Mouse (Mus musculus) gastrocnemius, adult 2 months (tissue): Measurements from ENCODE around the gene 1700067K01Rik. TPM values are rescaled to one million over a fixed set of nuclear protein-coding genes. Genes with fewer than 3 reads are reported as not detected.

Source experiments
- DNase-seq: peaks from one replicate; pipeline ENCODE4 v3.0.0; 2022
- H3K27ac ChIP-seq: fragments of 200-600 bp; 2 replicates; pipeline ENCODE4 v1.8.1; 2022; ENCODE audit warnings: mild to moderate bottlenecking
- H3K4me3 ChIP-seq: fragments of 200-600 bp; 2 replicates; pipeline ENCODE4 v1.8.1; 2022; ENCODE audit warnings: mild to moderate bottlenecking, moderate library complexity
- CTCF ChIP-seq: fragments of 200-600 bp; IDR thresholded peaks from 2 replicates; pipeline ENCODE4 v1.8.1; 2022; ENCODE audit warnings: antibody characterized with exemption, mild to moderate bottlenecking, moderate library complexity
- intact Hi-C: fragments of 180-260 bp; cut with DNase I; formaldehyde crosslinking; loops from one replicate; pipeline ENCODE4 v1.15.1; 2025
- long read RNA-seq, 2 experiments: library from polyadenylated mRNA; stranded (forward); transcript quantifications; one replicate each; pipeline ENCODE4 v2.0.0; 2021
- total RNA-seq, 2 experiments: library from RNA; stranded (reverse); gene quantifications; 2 replicates each; pipeline ENCODE4 v1.2.3; 2021

1700067K01Rik gene
- under 1 TPM in 1 of 2 experiments, not detected in 1; 0.48 TPM for total RNA-seq
- long read RNA-seq, experiment 1 = 0 reads
- long read RNA-seq, experiment 2 = 0 reads

- TF ChIP-seq CTCF = no peak
- Histone ChIP-seq H3K27ac (no peak within 1 kb of the TSS), H3K4me3 (no peak within 1 kb of the TSS)
- intact Hi-C loops = no loop called here
- no peak for DNase-seq
Observed at GRCm38 (mm10) chr8:84001281-84002000, at the start of gene 1700067K01Rik. Gene 1700067K01Rik (plus strand): TSS chr8:84001502.

DNA sequence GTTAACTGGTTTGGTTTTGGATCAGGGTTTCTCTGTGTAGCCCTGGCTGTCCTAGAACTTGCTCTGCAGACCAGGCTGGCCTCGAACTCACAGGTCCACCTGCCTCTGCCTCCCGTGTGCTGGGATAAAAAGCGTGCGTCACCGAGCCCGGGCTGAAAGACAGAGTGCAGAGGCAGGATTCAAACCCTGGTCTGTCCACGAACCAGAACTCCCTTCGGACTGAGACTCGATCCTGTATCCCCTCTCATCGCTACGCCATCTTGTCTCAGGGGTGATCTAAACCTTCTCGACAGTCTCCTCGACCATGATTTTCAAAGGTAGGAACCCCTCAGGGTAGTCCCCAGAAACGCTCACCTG, 46.6 kb upstream of the 1700067K01Rik start:
- intact Hi-C loops = loop anchor here (5.0 kb wide), 1 partner anchor 172 kb away; no protein-coding TSS in a partner anchor
- TF ChIP-seq CTCF = no peak
- Histone ChIP-seq H3K27ac (peak overlapping the region; percentile 89), H3K4me3 (peak overlapping the region; percentile 83)
- DNase-seq = no peak

DNA sequence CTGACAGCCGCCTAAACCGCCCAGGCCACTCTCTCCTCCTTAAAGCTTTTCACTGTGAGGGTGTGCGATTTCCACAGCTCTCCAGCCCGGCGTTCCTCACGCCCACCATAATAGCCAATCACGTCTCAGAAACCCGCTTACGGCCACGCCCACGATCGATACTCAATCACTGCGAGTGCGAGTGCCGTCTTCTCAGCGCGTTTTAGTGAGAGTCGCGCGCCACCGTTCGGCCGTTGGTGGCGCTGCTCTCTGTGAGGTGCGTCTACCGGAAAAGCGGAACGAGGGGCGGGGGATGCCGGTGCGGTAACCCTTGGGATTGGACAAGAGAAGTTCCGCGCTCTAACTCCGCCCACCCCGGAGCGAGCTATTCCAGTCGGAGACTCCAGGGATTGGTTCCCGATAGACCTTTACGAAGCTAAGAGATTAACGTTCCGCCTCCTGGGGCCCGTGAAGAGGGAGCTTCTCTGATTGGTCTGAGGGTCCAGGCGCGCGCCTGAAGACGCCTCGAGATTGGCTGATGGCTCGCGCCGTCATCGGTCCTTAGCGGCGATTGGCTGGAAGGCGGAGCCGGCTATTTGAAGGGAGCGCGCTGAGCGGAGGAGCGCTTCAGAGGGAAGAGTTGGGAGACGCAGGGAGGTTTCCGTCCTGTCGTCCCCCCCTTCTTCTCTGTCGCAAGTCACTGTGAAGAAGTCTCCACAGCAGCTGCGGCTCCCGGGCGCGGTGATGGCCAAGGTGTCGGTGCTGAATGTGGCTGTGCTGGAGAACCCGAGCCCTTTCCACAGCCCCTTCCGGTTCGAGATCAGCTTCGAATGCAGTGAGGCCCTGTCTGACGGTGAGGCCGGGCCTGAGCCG, 46.0 kb upstream of the 1700067K01Rik start, which contains the start of the genes Gm10644 and Asf1b:
Gene Gm10644, minus strand, starts transcription at position 100 of the 852 bp plus-strand sequence.
Gene Asf1b, plus strand, starts transcription at position 402 of the 852 bp plus-strand sequence.
- intact Hi-C loops = loop anchor here (5.0 kb wide), 1 partner anchor 173 kb away; no protein-coding TSS in a partner anchor
- H3K27ac ChIP-seq = peak within 1 kb of the TSS; percentile 89
- peak; percentile 75 for TF ChIP-seq CTCF
- H3K4me3 ChIP-seq = peak within 1 kb of the TSS; percentile 83
- DNase-seq = peak; percentile 98

- no peak for TF ChIP-seq CTCF
- intact Hi-C loops = loop anchor here (5.0 kb wide), 1 partner anchor 174 kb away; no protein-coding TSS in a partner anchor
- Histone ChIP-seq H3K27ac (peak overlapping the region; percentile 59), H3K4me3 (peak overlapping the region; percentile 83)
- no peak for DNase-seq
Observed at GRCm38 (mm10) chr8:83955958-83956218, 45.4 kb upstream of the 1700067K01Rik start.

DNA sequence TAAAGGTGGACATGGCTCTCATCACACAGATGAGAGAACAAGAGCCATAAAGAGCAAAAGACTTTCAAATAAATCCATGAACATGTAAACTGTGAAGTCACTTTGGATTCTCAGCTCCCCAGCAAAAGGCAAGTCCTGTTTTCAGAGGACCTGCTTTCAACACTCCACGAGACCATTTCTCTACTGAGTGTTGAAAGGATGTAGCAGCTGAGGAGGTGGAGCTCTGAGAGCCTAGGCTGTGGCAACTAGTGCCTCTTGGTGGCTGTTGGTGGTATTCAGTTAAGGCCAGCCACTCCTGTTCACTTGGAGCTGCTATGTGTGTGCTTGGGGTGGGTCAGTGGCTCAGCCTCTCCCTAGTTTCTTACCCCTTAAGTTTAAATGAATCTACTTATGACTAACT, 44.5 kb upstream of the 1700067K01Rik start:
- no peak overlapping the region for H3K27ac ChIP-seq
- TF ChIP-seq CTCF = peak; percentile 16; the same call in 1 of the 2 replicates
- intact Hi-C loops = loop anchor here (5.0 kb wide), 1 partner anchor 174 kb away; no protein-coding TSS in a partner anchor
- DNase-seq = no peak
- H3K4me3 ChIP-seq = no peak overlapping the region

GRCm38 (mm10) chr8:83964015-83964765, 37.1 kb upstream of the 1700067K01Rik start:
- Histone ChIP-seq H3K27ac (peak overlapping the region; percentile 87), H3K4me3 (no peak overlapping the region)
- intact Hi-C loops = loop anchor here (1.0 to 10.0 kb wide), 2 partner anchors 16 to 519 kb away; no protein-coding TSS in a partner anchor
- no peak for TF ChIP-seq CTCF
- DNase-seq = peak; percentile 80

DNA sequence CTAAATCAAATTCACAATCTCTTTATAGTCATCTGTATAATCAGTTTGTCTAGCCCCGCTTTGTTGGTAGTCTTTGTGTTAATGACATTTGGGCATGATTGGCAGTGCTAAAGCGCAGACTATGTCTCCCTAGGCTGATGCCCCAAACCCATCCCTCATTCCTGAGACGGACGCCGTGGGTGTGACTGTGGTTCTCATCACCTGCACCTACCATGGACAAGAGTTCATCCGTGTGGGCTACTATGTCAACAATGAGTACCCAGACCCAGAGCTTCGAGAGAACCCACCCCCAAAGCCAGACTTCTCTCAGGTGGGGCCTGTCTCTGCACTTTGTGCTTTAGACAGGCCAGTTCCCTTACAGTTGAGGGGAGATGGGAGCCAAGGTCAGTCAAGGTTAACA, 33.6 kb upstream of the 1700067K01Rik start:
- intact Hi-C loops = loop anchor here (10.0 kb wide), 1 partner anchor 523 kb away; no protein-coding TSS in a partner anchor
- DNase-seq = no peak
- Histone ChIP-seq H3K27ac (no peak overlapping the region), H3K4me3 (no peak overlapping the region)
- TF ChIP-seq CTCF = no peak

DNA sequence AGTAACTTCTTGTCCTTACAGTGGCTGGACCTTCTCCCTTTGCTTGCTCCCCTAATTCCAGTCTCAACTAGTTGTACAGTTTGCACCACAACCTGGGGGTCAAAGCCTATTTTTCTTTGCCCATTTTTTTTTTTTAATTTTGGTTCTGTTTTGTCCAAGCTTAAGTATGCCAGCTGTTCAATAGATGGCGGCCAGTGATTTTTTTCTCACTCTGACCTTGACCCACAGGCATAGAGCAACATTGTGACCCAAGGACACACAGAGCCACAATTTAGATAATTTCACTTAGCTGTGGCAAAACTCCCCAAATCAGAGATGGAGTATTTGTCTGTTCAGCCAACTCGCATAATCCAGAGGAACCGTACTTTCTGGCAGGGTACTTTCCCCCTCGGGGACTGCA, 30.2 kb upstream of the 1700067K01Rik start:
- TF ChIP-seq CTCF = no peak
- DNase-seq = no peak
- intact Hi-C loops = no loop called here
- Histone ChIP-seq H3K4me3 (no peak overlapping the region), H3K27ac (peak overlapping the region; percentile 93; the same call in 1 of the 2 replicates)

DNA sequence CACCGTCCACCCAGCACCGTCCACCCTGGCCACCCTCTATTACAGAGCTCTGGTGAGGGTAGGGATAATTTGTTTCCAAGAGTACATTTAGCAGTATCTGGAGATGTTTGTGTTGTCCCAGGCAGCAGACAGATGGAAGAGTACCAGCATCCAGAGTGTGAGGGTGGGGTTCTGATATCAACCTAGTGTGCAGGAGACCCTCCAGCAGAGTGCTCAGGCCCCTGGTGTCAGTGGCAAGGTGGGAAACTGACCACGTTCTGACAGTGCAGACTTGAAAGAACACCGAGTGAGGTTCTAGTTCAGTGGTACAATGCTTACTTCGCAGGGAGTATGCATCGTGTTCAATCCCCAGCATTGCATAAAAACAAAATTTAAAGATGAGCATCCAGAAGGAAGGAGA, 29.6 kb upstream of the 1700067K01Rik start:
- peak overlapping the region; percentile 95 for H3K4me3 ChIP-seq
- no peak for DNase-seq
- intact Hi-C loops = no loop called here
- peak overlapping the region; percentile 93 for H3K27ac ChIP-seq
- no peak for TF ChIP-seq CTCF

GRCm38 (mm10) chr8:83972150-83973120, 28.9 kb upstream of the 1700067K01Rik start, which contains the start of gene Prkaca:
Gene Prkaca (plus strand): TSS chr8:83972993.
- H3K4me3 ChIP-seq = peak within 1 kb of the TSS; percentile 95
- intact Hi-C loops = no loop called here
- H3K27ac ChIP-seq = peak within 1 kb of the TSS; percentile 93
- DNase-seq = peak; percentile 100
- no peak for TF ChIP-seq CTCF
